Mouse (Mus musculus) left cerebral cortex, adult 18-20 months (tissue): ENCODE data around the gene Stx18. TPM values are rescaled to one million over a fixed set of nuclear protein-coding genes. Genes with fewer than 3 reads are reported as not detected.

ENCODE experiments used
- DNase-seq, 2 experiments: peaks; one replicate each; pipeline ENCODE4 v3.0.0; 2021 to 2022; ENCODE audit warnings: low spot score in 2 of 2, mixed read lengths in 1 of 2
- total RNA-seq, 2 experiments: library from RNA; stranded (reverse); gene quantifications; 2 replicates each; pipeline ENCODE4 v1.2.3; 2021

The Stx18 gene
- total RNA-seq, 2 experiments from 2014 or later: 35.8 to 36.7 TPM

- no peak for DNase-seq
These were observed 88.2 kb downstream of the Stx18 start for GRCm38 (mm10) chr5:38126519-38127306.

- no peak for DNase-seq
These were observed 90.8 kb downstream of the Stx18 start for GRCm38 (mm10) chr5:38129339-38129738.

- DNase-seq: no peak
These were observed 97.7 kb downstream of the Stx18 start for GRCm38 (mm10) chr5:38136247-38136646.

GRCm38 (mm10) chr5:38137163-38137562, 98.6 kb downstream of the Stx18 start:
- DNase-seq: no peak

- no peak for DNase-seq
These were observed 102.4 kb downstream of the Stx18 start for GRCm38 (mm10) chr5:38140893-38141292.

- no peak for DNase-seq
These were observed 108.0 kb downstream of the Stx18 start for GRCm38 (mm10) chr5:38146524-38146923.

- DNase-seq: peak; percentile 60 to 62
These were observed 112.7 kb downstream of the Stx18 start for GRCm38 (mm10) chr5:38151264-38151663.

- peak in 1 of 2 experiments; percentile 22 for DNase-seq
These were observed 113.9 kb downstream of the Stx18 start for GRCm38 (mm10) chr5:38152201-38153108.

- no peak for DNase-seq
These were observed 115.1 kb downstream of the Stx18 start for GRCm38 (mm10) chr5:38153636-38154035.

- DNase-seq: peak in 1 of 2 experiments; percentile 42
These were observed 119.0 kb downstream of the Stx18 start for GRCm38 (mm10) chr5:38157481-38158020.

GRCm38 (mm10) chr5:38158501-38158946, 120.0 kb downstream of the Stx18 start:
- peak; percentile 56 to 64 for DNase-seq

- DNase-seq: peak; percentile 69 to 87
These were observed 120.5 kb downstream of the Stx18 start for GRCm38 (mm10) chr5:38158947-38159633.

GRCm38 (mm10) chr5:38159634-38160413, 121.3 kb downstream of the Stx18 start, which contains the start of gene Nsg1:
Gene Nsg1, minus strand, starts transcription at chr5:38159907.
- no peak for DNase-seq

- no peak for DNase-seq
These were observed 130.0 kb downstream of the Stx18 start for GRCm38 (mm10) chr5:38168497-38168896.

- no peak for DNase-seq
These were observed 135.2 kb downstream of the Stx18 start for GRCm38 (mm10) chr5:38173766-38174165.

GRCm38 (mm10) chr5:38174256-38174912, 135.8 kb downstream of the Stx18 start:
- no peak for DNase-seq

- DNase-seq: no peak
These were observed 146.2 kb downstream of the Stx18 start for GRCm38 (mm10) chr5:38184688-38185285.

- DNase-seq: no peak
These were observed 148.5 kb downstream of the Stx18 start for GRCm38 (mm10) chr5:38187006-38187405.
